Mouse (Mus musculus): ENCODE measurements around the gene Gm49361. TPM values are rescaled to one million over a fixed set of nuclear protein-coding genes. Genes with fewer than 3 reads are reported as not detected.
"Not testable (repeated sequence)": the region's sequence is repeated elsewhere in the genome, so short reads cannot be mapped to it uniquely, and the experiment has no call there.

The Gm49361 gene
- polyA plus RNA-seq, 1 experiment from 2014 or later, result not detected

- Histone ChIP-seq H3K36me3 (no peaks in the 10 kb centered on the region), H3K27me3 (replicated peaks) (no peaks in the 10 kb centered on the region; the same call in 1 of the 2 replicates), H3K9me3 (replicated peaks) (no peaks in the 10 kb centered on the region), H3K4me3 (no peak overlapping the region), H3K4me1 (peaks cover 83% of the 10 kb centered on the region), H3K9ac (peak overlapping the region; percentile 15; the same call in 1 of the 2 replicates), H3K27ac (peak overlapping the region; percentile 79), H3K4me2 (peak overlapping the region; percentile 47)
- WGBS (ENCODE audit: insufficient replicate concordance), result 21% methylated on average over 9 of the region's 9 CpGs
- peak; percentile 65 for ATAC-seq
Observed at GRCm38 (mm10) chr14:57753351-57753992, 7.6 kb upstream of the Gm49361 start.

GRCm38 (mm10) chr14:57751006-57751405 is 5.1 kb upstream of the Gm49361 start:
- H3K4me3 ChIP-seq; H3K9me3 ChIP-seq (replicated peaks); H3K36me3 ChIP-seq: not testable (repeated sequence)
- peaks cover 84% of the 10 kb centered on the region for H3K4me1 ChIP-seq
- peak overlapping the region; percentile 81 for H3K27ac ChIP-seq
- H3K4me2 ChIP-seq, result peak overlapping the region; percentile 50
- ATAC-seq, result peak; percentile 83
- peaks cover 13% of the 10 kb centered on the region; the same call in 1 of the 2 replicates for H3K27me3 ChIP-seq (replicated peaks)
- H3K9ac ChIP-seq, result 0 out of 2 replicates have a peak overlapping the region, but pooled peaks have one; percentile 22

DNA sequence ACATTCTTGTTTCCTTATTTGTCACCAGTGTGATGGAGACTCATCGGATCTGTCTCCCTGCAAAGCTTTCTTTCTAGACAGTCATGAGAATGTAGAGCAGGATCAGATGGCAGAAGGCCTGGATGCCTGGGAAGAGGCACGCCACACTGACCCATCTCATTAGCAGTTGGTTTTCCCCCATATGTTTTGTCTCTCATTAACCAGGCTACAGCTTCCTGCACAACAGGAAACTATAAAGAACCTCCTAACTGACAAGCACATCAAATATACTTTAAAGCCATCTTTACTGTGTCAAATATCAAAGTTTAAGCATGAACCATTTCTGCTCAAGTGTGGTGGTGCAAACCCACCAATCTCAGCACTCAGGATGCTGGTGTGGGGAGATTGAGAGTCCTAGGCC is 3.6 kb upstream of the Gm49361 start:
- ATAC-seq, result no peak
- Histone ChIP-seq H3K4me3 (no peak overlapping the region), H3K27ac (peak overlapping the region; percentile 81; the same call in 1 of the 2 replicates), H3K9ac (no peak overlapping the region), H3K36me3 (no peaks in the 10 kb centered on the region), H3K4me1 (peaks cover 81% of the 10 kb centered on the region), H3K9me3 (replicated peaks) (no peaks in the 10 kb centered on the region), H3K27me3 (replicated peaks) (peaks cover 27% of the 10 kb centered on the region), H3K4me2 (no peak overlapping the region)
- WGBS (ENCODE audit: insufficient replicate concordance), result 75% methylated on average over 2 of the region's 2 CpGs

- Histone ChIP-seq H3K27ac (peak overlapping the region; percentile 82), H3K27me3 (replicated peaks) (peaks cover 50% of the 10 kb centered on the region), H3K9ac (peak overlapping the region; percentile 91), H3K4me1 (peaks cover 50% of the 10 kb centered on the region), H3K4me3 (peak overlapping the region; percentile 94), H3K36me3 (no peaks in the 10 kb centered on the region), H3K9me3 (replicated peaks) (no peaks in the 10 kb centered on the region), H3K4me2 (peak overlapping the region; percentile 97)
- 1% methylated on average over 100 of the region's 103 CpGs for whole genome bisulfite sequencing (ENCODE audit: insufficient replicate concordance)
- peak; percentile 72 for ATAC-seq
Observed at GRCm38 (mm10) chr14:57745291-57745969, 473 bp downstream of the Gm49361 start.

DNA sequence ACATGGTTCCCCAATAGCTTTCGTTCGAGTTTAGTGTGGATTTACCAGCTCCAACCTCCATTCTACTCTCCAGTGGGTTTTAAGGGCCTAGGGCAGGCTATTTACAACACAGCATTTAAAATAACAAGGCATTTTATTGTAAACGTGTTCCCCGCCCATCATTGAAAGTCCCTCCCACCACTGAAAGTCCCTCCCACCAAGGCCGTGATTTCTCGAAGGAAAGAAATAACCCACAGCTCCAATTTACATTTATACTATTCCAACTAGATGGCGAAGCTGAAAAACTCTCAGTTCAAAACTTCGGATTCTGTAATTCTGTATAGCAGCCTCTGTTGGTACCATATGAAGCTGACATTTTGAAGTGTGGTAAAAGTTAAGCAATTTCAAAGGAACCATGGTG is 1.4 kb downstream of the Gm49361 start:
- H3K9ac ChIP-seq, result no peak overlapping the region
- peak overlapping the region; percentile 97 for H3K4me2 ChIP-seq

GRCm38 (mm10) chr14:57740651-57741050 is 5.3 kb downstream of the Gm49361 start:
- H3K36me3 ChIP-seq, result no peaks in the 10 kb centered on the region
- no peak for ATAC-seq
- peaks cover 40% of the 10 kb centered on the region for H3K4me1 ChIP-seq
- peaks cover 35% of the 10 kb centered on the region for H3K27me3 ChIP-seq (replicated peaks)
- H3K9me3 ChIP-seq (replicated peaks), result no peaks in the 10 kb centered on the region
- WGBS (ENCODE audit: insufficient replicate concordance), result 62% methylated on average over 8 of the region's 8 CpGs
- H3K9ac ChIP-seq, result no peak overlapping the region
- H3K4me2 ChIP-seq, result no peak overlapping the region
- H3K4me3 ChIP-seq, result no peak overlapping the region
- H3K27ac ChIP-seq, result no peak overlapping the region

More for the DNA sequence above, 1.4 kb downstream of the Gm49361 start:
- Histone ChIP-seq H3K4me3 (peak overlapping the region; percentile 94), H3K9me3 (replicated peaks) (no peaks in the 10 kb centered on the region), H3K36me3 (no peaks in the 10 kb centered on the region), H3K27me3 (replicated peaks) (peaks cover 50% of the 10 kb centered on the region), H3K27ac (no peak overlapping the region), H3K4me1 (peaks cover 41% of the 10 kb centered on the region)
- 4% methylated on average over 8 of the region's 8 CpGs for WGBS (ENCODE audit: insufficient replicate concordance)
- ATAC-seq, result no peak

DNA sequence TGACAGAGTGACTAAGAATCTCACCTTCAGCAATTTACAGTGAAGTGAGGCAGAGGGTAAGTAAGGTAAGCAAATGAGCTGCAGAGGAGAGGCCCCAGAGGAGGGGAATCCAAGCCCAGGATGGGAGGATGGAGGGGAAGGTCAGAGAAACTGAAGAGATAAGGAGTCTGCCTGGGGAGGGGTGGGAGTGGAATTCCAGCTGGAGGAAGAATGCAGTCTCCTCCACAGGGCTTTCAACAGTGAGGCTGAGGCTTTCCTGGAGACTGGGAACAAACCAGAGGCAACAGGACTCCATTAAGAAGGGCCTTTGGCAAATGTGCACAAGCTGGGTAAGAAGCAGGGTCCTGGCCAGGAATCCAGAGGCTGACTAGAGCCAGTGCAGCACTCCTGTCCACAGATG is 8.8 kb downstream of the Gm49361 start:
- no peak overlapping the region for H3K9ac ChIP-seq
- H3K27ac ChIP-seq, result no peak overlapping the region
- ATAC-seq, result no peak
- H3K4me2 ChIP-seq, result no peak overlapping the region
- H3K27me3 ChIP-seq (replicated peaks), result peaks cover under 1% of the 10 kb centered on the region
- peaks cover 30% of the 10 kb centered on the region; the same call in 1 of the 2 replicates for H3K4me1 ChIP-seq
- peaks cover 9% of the 10 kb centered on the region; the same call in 1 of the 2 replicates for H3K36me3 ChIP-seq
- no peaks in the 10 kb centered on the region for H3K9me3 ChIP-seq (replicated peaks)
- no peak overlapping the region for H3K4me3 ChIP-seq

- no peak overlapping the region for H3K9ac ChIP-seq
- WGBS (ENCODE audit: insufficient replicate concordance), result 53% methylated on average over 4 of the region's 4 CpGs
- peaks cover 10% of the 10 kb centered on the region; the same call in 1 of the 2 replicates for H3K36me3 ChIP-seq
- no peak for ATAC-seq
- H3K4me2 ChIP-seq, result no peak overlapping the region
- H3K27me3 ChIP-seq (replicated peaks), result no peaks in the 10 kb centered on the region; the same call in 1 of the 2 replicates
- peaks cover 31% of the 10 kb centered on the region for H3K4me1 ChIP-seq
- H3K9me3 ChIP-seq (replicated peaks), result no peaks in the 10 kb centered on the region
- no peak overlapping the region for H3K27ac ChIP-seq
- no peak overlapping the region for H3K4me3 ChIP-seq
Observed at GRCm38 (mm10) chr14:57736141-57736540, 9.8 kb downstream of the Gm49361 start.

DNA sequence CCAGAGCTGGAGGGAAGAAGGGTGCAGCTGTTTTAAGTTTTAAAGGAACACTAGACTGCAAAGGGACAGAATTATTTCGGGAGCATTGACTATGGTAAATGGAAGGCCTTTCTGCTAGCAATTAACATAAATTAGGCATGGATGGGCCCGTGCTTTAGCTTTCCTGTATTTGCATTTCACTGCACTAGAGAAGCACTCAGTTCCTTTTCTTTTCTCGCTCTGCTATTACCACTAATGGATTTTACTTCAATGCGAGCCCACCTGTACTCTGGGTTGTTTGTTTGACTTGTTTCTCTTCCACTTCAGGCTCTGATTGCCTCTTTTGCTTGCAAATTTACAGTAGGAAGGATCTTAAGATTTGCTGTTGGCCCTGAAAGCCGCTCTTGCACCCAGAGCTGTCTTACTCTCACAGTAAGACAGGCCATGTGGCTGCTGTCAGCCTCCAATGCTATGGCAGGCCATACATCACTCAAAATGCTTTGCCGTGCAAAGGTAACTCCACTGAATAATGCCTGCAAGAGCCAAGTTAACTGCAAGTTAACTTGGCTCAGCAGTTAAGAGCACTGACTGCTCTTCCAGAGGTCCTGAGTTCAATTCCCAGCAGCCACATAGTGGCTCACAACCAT is 13.1 kb downstream of the Gm49361 start:
- H3K4me1 ChIP-seq, result peaks cover 45% of the 10 kb centered on the region
- no peak overlapping the region for H3K4me2 ChIP-seq
- peaks cover 10% of the 10 kb centered on the region; the same call in 1 of the 2 replicates for H3K36me3 ChIP-seq
- no peaks in the 10 kb centered on the region for H3K9me3 ChIP-seq (replicated peaks)
- H3K27ac ChIP-seq, result no peak overlapping the region
- H3K27me3 ChIP-seq (replicated peaks), result no peaks in the 10 kb centered on the region; the same call in 1 of the 2 replicates
- no peak overlapping the region for H3K4me3 ChIP-seq
- ATAC-seq, result no peak
- no peak overlapping the region for H3K9ac ChIP-seq
- WGBS (ENCODE audit: insufficient replicate concordance), result 74% methylated on average over 6 of the region's 6 CpGs

DNA sequence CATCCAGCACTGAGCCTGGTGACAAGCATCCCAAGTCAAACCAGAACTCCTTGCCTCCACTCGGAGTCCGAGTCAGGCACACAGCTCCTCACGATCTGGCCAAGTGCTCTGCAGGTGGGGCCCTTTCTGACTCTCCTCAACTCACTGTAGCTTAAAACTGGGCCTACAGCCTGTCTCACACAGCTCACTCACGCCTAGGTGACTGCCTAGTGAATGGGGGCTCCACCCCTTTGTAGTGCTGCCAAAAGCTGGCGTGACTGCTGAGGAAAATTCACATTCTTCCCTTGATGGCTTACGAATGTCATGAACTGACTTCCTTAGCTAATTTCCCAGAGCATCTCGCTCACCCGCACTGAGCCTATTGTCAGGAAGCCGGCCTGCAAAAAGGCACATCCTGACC is 15.4 kb downstream of the Gm49361 start:
- ATAC-seq, result no peak
- H3K4me2 ChIP-seq, result no peak overlapping the region
- H3K4me3 ChIP-seq, result no peak overlapping the region
- H3K36me3 ChIP-seq, result peaks cover 12% of the 10 kb centered on the region; the same call in 1 of the 2 replicates
- H3K9me3 ChIP-seq (replicated peaks), result no peaks in the 10 kb centered on the region
- H3K27ac ChIP-seq, result no peak overlapping the region
- 66% methylated on average over 9 of the region's 9 CpGs for WGBS (ENCODE audit: insufficient replicate concordance)
- H3K4me1 ChIP-seq, result peaks cover 25% of the 10 kb centered on the region
- no peaks in the 10 kb centered on the region; the same call in 1 of the 2 replicates for H3K27me3 ChIP-seq (replicated peaks)
- no peak overlapping the region for H3K9ac ChIP-seq

DNA sequence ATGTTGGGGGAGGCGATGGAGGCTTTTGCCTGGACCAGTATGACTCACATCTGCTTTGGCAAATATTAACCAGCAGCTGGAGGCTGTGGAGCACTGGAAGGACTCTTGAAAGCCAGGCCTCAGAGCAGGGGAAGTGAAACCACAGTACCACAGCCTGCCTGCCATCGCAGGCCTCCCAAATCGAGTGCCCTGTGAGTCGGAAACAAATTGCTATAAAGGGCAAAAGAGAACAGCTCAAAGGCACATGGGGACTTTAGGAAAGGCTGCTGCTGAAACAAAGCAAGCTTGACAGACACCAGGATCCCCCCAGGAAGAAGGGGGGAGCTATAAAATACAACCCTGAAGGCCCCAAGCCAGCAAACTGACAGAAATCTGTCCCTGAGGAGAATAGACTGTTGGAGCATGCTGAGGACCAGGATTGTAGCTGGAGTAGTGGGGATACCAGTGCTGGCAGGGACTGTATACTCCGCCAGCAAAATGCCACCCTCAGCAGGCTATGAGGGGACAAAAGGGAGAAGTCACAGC is 15.9 kb downstream of the Gm49361 start:
- H3K36me3 ChIP-seq, result peaks cover 12% of the 10 kb centered on the region; the same call in 1 of the 2 replicates
- no peak overlapping the region for H3K9ac ChIP-seq
- H3K4me1 ChIP-seq, result peaks cover 22% of the 10 kb centered on the region; the same call in 1 of the 2 replicates
- no peak overlapping the region for H3K27ac ChIP-seq
- H3K9me3 ChIP-seq (replicated peaks), result no peaks in the 10 kb centered on the region
- WGBS (ENCODE audit: insufficient replicate concordance), result 42% methylated on average over 5 of the region's 5 CpGs
- H3K4me3 ChIP-seq, result no peak overlapping the region
- ATAC-seq, result no peak
- no peak overlapping the region for H3K4me2 ChIP-seq
- no peaks in the 10 kb centered on the region; the same call in 1 of the 2 replicates for H3K27me3 ChIP-seq (replicated peaks)

Measured in liver, embryonic 12.5 days (tissue).